Mouse (Mus musculus) kidney, adult 18-20 months (tissue): ENCODE measurements at regions not wholly inside any gene's neighbourhood (a gene's known extent, or its start where the extent isn't known, plus 50 kb on each side); places are given as distances from the start of the nearest gene placed in this dataset.
"Not testable (repeated sequence)": the region's sequence is repeated elsewhere in the genome, so short reads cannot be mapped to it uniquely, and the experiment has no call there.

Source experiments
- DNase-seq: peaks from one replicate; pipeline ENCODE4 v3.0.0; 2021

GRCm38 (mm10) chr10:69045275-69045674 lies 106.0 kb upstream of the Rhobtb1 start:
- no peak for DNase-seq

GRCm38 (mm10) chr10:69046008-69046555 lies 105.2 kb upstream of the Rhobtb1 start:
- no peak for DNase-seq

GRCm38 (mm10) chr10:69078008-69078407 lies 73.2 kb upstream of the Rhobtb1 start:
- DNase-seq, result no peak

GRCm38 (mm10) chr10:69086184-69086583 lies 65.0 kb upstream of the Rhobtb1 start:
- no peak for DNase-seq

- DNase-seq, result no peak
Measured at GRCm38 (mm10) chr10:69091872-69092271, 59.4 kb upstream of the Rhobtb1 start.

GRCm38 (mm10) chr10:69100021-69100420 lies 51.2 kb upstream of the Rhobtb1 start:
- no peak for DNase-seq

GRCm38 (mm10) chr10:69100742-69101141 lies 50.5 kb upstream of the Rhobtb1 start:
- DNase-seq, result not testable (repeated sequence)
